Mouse (Mus musculus): Measurements from ENCODE around the gene Aacs. TPM values are rescaled to one million over a fixed set of nuclear protein-coding genes. Genes with fewer than 3 reads are reported as not detected.
A peak's percentile ranks its signal among the peaks of the same experiment; 100 is the strongest.

Gene Aacs
- total and polyA plus RNA-seq, 3 experiments, result 21.3 to 48.8 (median 39.8) TPM

GRCm38 (mm10) chr5:125475030-125475429 is 584 bp upstream of the Aacs start:
- Histone ChIP-seq H3K79me2 (replicated peaks; ENCODE audit: control insufficient read depth, extremely low read depth, insufficient read depth, poor library complexity, severe bottlenecking) (peaks cover 8% of the 10 kb centered on the region; the same call in 1 of the 2 replicates), H3K4me2 (ENCODE audit: insufficient read depth, low read depth, poor library complexity, severe bottlenecking) (peak overlapping the region; percentile 35), H3K9me3 (replicated peaks; ENCODE audit: low read length) (no peaks in the 10 kb centered on the region), H3K4me3 (replicated peaks in 1 of 3; ENCODE audit: low read depth in 2 of 3, low read length in 2 of 3, poor library complexity in 1 of 3) (peak overlapping the region; percentile 36 to 87 (median 42)), H3K36me3 (replicated peaks in 1 of 2; ENCODE audit: control insufficient read depth in 1 of 2, insufficient read depth in 1 of 2, low read length in 1 of 2) (peaks cover 0 to 27% of the 10 kb centered on the region in 2 experiments), H3K27me3 (replicated peaks) (no peaks in the 10 kb centered on the region), H3K9ac (ENCODE audit: insufficient read depth, low read depth) (no peak overlapping the region), H3K27ac (ENCODE audit: insufficient read depth, low read depth) (no peak overlapping the region), H3K4me1 (ENCODE audit: control insufficient read depth in 1 of 2, insufficient read depth in 2 of 2) (peaks cover 16 to 48% of the 10 kb centered on the region in 2 experiments; a peak in 3 of 4 replicates)
- in situ Hi-C loops (cut with MboI; ENCODE audit: low pct_ligation_motif_present, low pct_unique_long_range_greater_than_20kb, low sequenced_read_pairs) (no loop called here), dilution Hi-C loops (cut with MboI; ENCODE audit: extremely low pct_ligation_motif_present, extremely low pct_unique_long_range_greater_than_20kb, low sequenced_read_pairs) (no loop called here)
- TF ChIP-seq USF2 (conservative IDR thresholded peaks at IDR 0.05; ENCODE audit: low read depth, low read length) (no peak), MEF2A (IDR thresholded peaks at IDR 0.05; ENCODE audit: borderline replicate concordance, low read depth, low read length) (no peak), CHD2 (IDR thresholded peaks at IDR 0.05; ENCODE audit: low read length) (no peak), IRF4 (IDR thresholded peaks at IDR 0.05; ENCODE audit: low read depth, low read length) (no peak), SMC3 (IDR thresholded peaks at IDR 0.05; ENCODE audit: low read depth, low read length) (no peak), KAT2A (IDR thresholded peaks at IDR 0.05; ENCODE audit: insufficient replicate concordance, low read length) (no peak), POLR2A (IDR thresholded peaks at IDR 0.05; ENCODE audit: low read depth, low read length) (no peak), ELF1 (IDR thresholded peaks at IDR 0.05; ENCODE audit: low read depth, low read length) (no peak), MAFK (IDR thresholded peaks at IDR 0.05; ENCODE audit: insufficient replicate concordance, low read length) (no peak), JUN (IDR thresholded peaks at IDR 0.05; ENCODE audit: insufficient read depth, low read depth, low read length) (no peak), EP300 (IDR thresholded peaks at IDR 0.05; ENCODE audit: low read length) (no peak), JUND (conservative IDR thresholded peaks at IDR 0.05; ENCODE audit: low read depth, low read length) (no peak), CHD1 (IDR thresholded peaks at IDR 0.05; ENCODE audit: low read depth, low read length) (no peak), RCOR1 (conservative IDR thresholded peaks at IDR 0.05; ENCODE audit: low read depth, low read length) (no peak)
- no peak for DNase-seq (ENCODE audit: extremely low read depth)

- Histone ChIP-seq H3K79me2 (replicated peaks; ENCODE audit: control insufficient read depth, extremely low read depth, insufficient read depth, poor library complexity, severe bottlenecking) (peaks cover 8% of the 10 kb centered on the region; the same call in 1 of the 2 replicates), H3K27me3 (replicated peaks) (no peaks in the 10 kb centered on the region), H3K4me1 (ENCODE audit: control insufficient read depth in 1 of 2, insufficient read depth in 2 of 2) (peaks cover 16 to 50% of the 10 kb centered on the region in 2 experiments; a peak in 3 of 4 replicates), H3K9ac (ENCODE audit: insufficient read depth, low read depth) (peak overlapping the region; percentile 76), H3K4me2 (ENCODE audit: insufficient read depth, low read depth, poor library complexity, severe bottlenecking) (peak overlapping the region; percentile 76), H3K36me3 (replicated peaks in 1 of 2; ENCODE audit: control insufficient read depth in 1 of 2, insufficient read depth in 1 of 2, low read length in 1 of 2) (peaks cover 0 to 39% of the 10 kb centered on the region in 2 experiments), H3K4me3 (replicated peaks in 1 of 3; ENCODE audit: low read depth in 2 of 3, low read length in 2 of 3, poor library complexity in 1 of 3) (peak overlapping the region; percentile 83 to 88 (median 87)), H3K9me3 (replicated peaks; ENCODE audit: low read length) (no peaks in the 10 kb centered on the region), H3K27ac (ENCODE audit: insufficient read depth, low read depth) (no peak overlapping the region)
- TF ChIP-seq CTCF (conservative IDR thresholded peaks at IDR 0.05 in 1 of 2, IDR thresholded peaks at IDR 0.05 in 1 of 2; ENCODE audit: low read depth in 2 of 2, low read length in 2 of 2), result peak in 1 of 2 experiments; percentile 35; a peak in 1 of 4 replicates
- TF ChIP-seq MEF2A (IDR thresholded peaks at IDR 0.05; ENCODE audit: borderline replicate concordance, low read depth, low read length), result no peak
- no peak for TF ChIP-seq ELF1 (IDR thresholded peaks at IDR 0.05; ENCODE audit: low read depth, low read length)
- in situ Hi-C loops (cut with MboI; ENCODE audit: low pct_ligation_motif_present, low pct_unique_long_range_greater_than_20kb, low sequenced_read_pairs) (no loop called here), dilution Hi-C loops (cut with MboI; ENCODE audit: extremely low pct_ligation_motif_present, extremely low pct_unique_long_range_greater_than_20kb, low sequenced_read_pairs) (no loop called here)
- DNase-seq (ENCODE audit: extremely low read depth), result no peak
Observed at GRCm38 (mm10) chr5:125476286-125476625, 642 bp downstream of the Aacs start.
